Mouse (Mus musculus): ENCODE results near the gene Rhox7a. TPM values are rescaled to one million over a fixed set of nuclear protein-coding genes. Genes with fewer than 3 reads are reported as not detected.

The Rhox7a gene
- polyA plus RNA-seq, 1 experiment from 2014 or later: not detected

Other genes starting within 250 kb of the Rhox7a start
- not detected in 2 replicates for gene Rhox4f, start 224.0 kb upstream of the Rhox7a start, polyA plus RNA-seq (2015; fragmentation: Nextera tagmentation; extraction: Ambion mirVana)
- gene Rhox3g, start 203.1 kb upstream of the Rhox7a start, polyA plus RNA-seq (2015; fragmentation: Nextera tagmentation; extraction: Ambion mirVana): not detected in 2 replicates
- not detected in 2 replicates for gene Rhox2g, start 188.2 kb upstream of the Rhox7a start, polyA plus RNA-seq (2015; fragmentation: Nextera tagmentation; extraction: Ambion mirVana)
- not detected in 2 replicates for gene Rhox4g, start 180.4 kb upstream of the Rhox7a start, polyA plus RNA-seq (2015; fragmentation: Nextera tagmentation; extraction: Ambion mirVana)
- gene Rhox3h, start 162.9 kb upstream of the Rhox7a start, polyA plus RNA-seq (2015; fragmentation: Nextera tagmentation; extraction: Ambion mirVana): not detected in 2 replicates
- not detected in 2 replicates for gene Rhox2h, start 158.4 kb upstream of the Rhox7a start, polyA plus RNA-seq (2015; fragmentation: Nextera tagmentation; extraction: Ambion mirVana)
- gene Rhox5, start 26.8 kb upstream of the Rhox7a start, polyA plus RNA-seq (2015; fragmentation: Nextera tagmentation; extraction: Ambion mirVana): 0.90 and 1.6 TPM in 2 replicates
- gene Rhox6, start 4.8 kb upstream of the Rhox7a start, polyA plus RNA-seq (2015; fragmentation: Nextera tagmentation; extraction: Ambion mirVana): not detected in 2 replicates
- gene Rhox8, start 47.3 kb downstream of the Rhox7a start, polyA plus RNA-seq (2015; fragmentation: Nextera tagmentation; extraction: Ambion mirVana): not detected in 2 replicates
- gene Rhox7b, start 65.5 kb downstream of the Rhox7a start, polyA plus RNA-seq (2015; fragmentation: Nextera tagmentation; extraction: Ambion mirVana): not detected in 2 replicates
- not detected in 2 replicates for gene Rhox9, start 70.1 kb downstream of the Rhox7a start, polyA plus RNA-seq (2015; fragmentation: Nextera tagmentation; extraction: Ambion mirVana)
- not detected in 2 replicates for gene Btg1-ps1, start 187.1 kb downstream of the Rhox7a start, polyA plus RNA-seq (2015; fragmentation: Nextera tagmentation; extraction: Ambion mirVana)
- gene Btg1-ps2, start 211.4 kb downstream of the Rhox7a start, polyA plus RNA-seq (2015; fragmentation: Nextera tagmentation; extraction: Ambion mirVana): not detected in 2 replicates
- not detected in 2 replicates for gene Rhox10, start 234.8 kb downstream of the Rhox7a start, polyA plus RNA-seq (2015; fragmentation: Nextera tagmentation; extraction: Ambion mirVana)

Measured in kidney, embryonic 16.5 days (tissue).